Comparison of ENCODE assay signal across 8 mouse cellular contexts in the genomic region with DNA sequence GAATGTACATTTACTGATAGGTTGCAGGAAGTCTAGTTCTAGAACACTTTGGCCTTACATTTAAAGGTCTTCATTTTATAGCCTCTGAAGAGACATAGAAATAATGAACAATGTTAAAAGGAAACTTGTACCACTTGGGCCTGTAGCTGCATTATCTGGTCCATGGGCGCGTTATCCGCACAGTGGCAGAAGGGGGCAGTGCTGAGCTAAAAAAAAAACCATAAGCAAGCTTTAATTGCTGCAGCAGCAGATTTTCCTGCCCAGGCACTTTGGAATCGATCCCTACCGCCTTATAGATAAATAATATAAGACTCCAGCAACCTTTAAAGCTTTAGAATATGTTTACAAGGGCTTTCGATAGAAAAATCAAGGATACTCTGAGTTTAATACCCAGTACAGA.
DNase-seq lines count a peak whose midpoint lies in the region; TF ChIP-seq lines count a peak whose summit lies in the region.
"Had no signal": no experiment of that assay in that cellular context is flagged by ENCODE, and none has a peak within 500 bp of the region (broad histone marks: within the 10 kb centered on the region; RNA-seq: fewer than 3 reads in every experiment).

No protein-coding gene starts in this region.

- H3K9me3 ChIP-seq in ES-Bruce4 (replicated peaks; ENCODE audit: control insufficient read depth, insufficient read depth, low read length, poor library complexity, severe bottlenecking): no peaks in the 10 kb centered on the region
- H3K9me3 ChIP-seq: heart, embryonic 15.5 days had no signal

- TF ChIP-seq POLR2A in ES-Bruce4 (IDR thresholded peaks at IDR 0.05; ENCODE audit: insufficient read depth, low read length): no peak
- TF ChIP-seq POLR2A in cortical plate, adult 2 months (IDR thresholded peaks at IDR 0.05; ENCODE audit: extremely low read depth, insufficient read depth, low read length): no peak
- TF ChIP-seq POLR2A in small intestine, adult 2 months (IDR thresholded peaks at IDR 0.05; ENCODE audit: low read depth, low read length): no peak

- H3K9ac ChIP-seq in ES-Bruce4 (ENCODE audit: low read depth, poor library complexity, severe bottlenecking): no peak overlapping the region
- H3K9ac ChIP-seq: heart, embryonic 15.5 days had no signal

- intact Hi-C loops in left cerebral cortex, postnatal 36 days (cut with DNase I): loop anchor here (1.0 to 10.0 kb wide), 3 partner anchors 89 to 359 kb away; no protein-coding TSS in a partner anchor
- intact Hi-C loops in left cerebral cortex, postnatal 4 days (cut with DNase I): loop anchor here (5.0 to 10.0 kb wide), 2 partner anchors 91 to 359 kb away; a partner anchor contains a TSS

- peak; percentile 61 for TF ChIP-seq CTCF in ES-Bruce4 (IDR thresholded peaks at IDR 0.05; ENCODE audit: low read depth, low read length)
- TF ChIP-seq CTCF in cortical plate, adult 2 months (IDR thresholded peaks at IDR 0.05; ENCODE audit: extremely low read depth, insufficient read depth, low read length): peak; percentile 75
- peak; percentile 82; the same call in 1 of the 2 replicates for TF ChIP-seq CTCF in small intestine, adult 2 months (IDR thresholded peaks at IDR 0.05; ENCODE audit: extremely low read depth, insufficient read length, insufficient replicate concordance, low read depth, low read length)

- DNase-seq in left cerebral cortex, adult 18-20 months (ENCODE audit: low spot score in 2 of 2): peak; percentile 36 to 40
- no peak for DNase-seq in left cerebral cortex, postnatal 36 days (ENCODE audit: low spot score in 2 of 2)
- DNase-seq in ZHBTc4 (ENCODE audit: low read depth, low spot score): peak; percentile 51
- DNase-seq in left cerebral cortex, postnatal 4 days: peak; percentile 25

- H3K27ac ChIP-seq in ES-Bruce4 (ENCODE audit: insufficient read depth, low read length): no peak overlapping the region
- H3K27ac ChIP-seq in cortical plate, adult 2 months (ENCODE audit: insufficient read depth, low read length): no peak overlapping the region
- no peak overlapping the region for H3K27ac ChIP-seq in small intestine, adult 2 months (ENCODE audit: insufficient read depth, low read depth, low read length)
- H3K27ac ChIP-seq: heart, embryonic 15.5 days had no signal

- no peaks in the 10 kb centered on the region for H3K36me3 ChIP-seq in ES-Bruce4 (ENCODE audit: control insufficient read depth, insufficient read depth, low read length, poor library complexity, severe bottlenecking)
- H3K36me3 ChIP-seq in small intestine, adult 2 months (ENCODE audit: control insufficient read depth, insufficient read depth, low read length): peaks cover 14% of the 10 kb centered on the region
- H3K36me3 ChIP-seq: heart, embryonic 15.5 days had no signal

- H3K4me1 ChIP-seq in ES-Bruce4 (ENCODE audit: control insufficient read depth, insufficient read depth, low read length): no peaks in the 10 kb centered on the region
- peaks cover 4% of the 10 kb centered on the region for H3K4me1 ChIP-seq in cortical plate, adult 2 months (ENCODE audit: control insufficient read depth, insufficient read depth, low read length)
- H3K4me1 ChIP-seq in small intestine, adult 2 months (ENCODE audit: control insufficient read depth, insufficient read depth, insufficient read length, low read length): peaks cover 5% of the 10 kb centered on the region; the same call in 1 of the 2 replicates
- H3K4me1 ChIP-seq: heart, embryonic 15.5 days had no signal

- no peak overlapping the region for H3K4me3 ChIP-seq in ES-Bruce4 (ENCODE audit: low read depth, low read length)
- H3K4me3 ChIP-seq in cortical plate, adult 2 months (ENCODE audit: insufficient read depth, low read length): no peak overlapping the region
- no peak overlapping the region for H3K4me3 ChIP-seq in small intestine, adult 2 months (ENCODE audit: low read depth, low read length)
- H3K4me3 ChIP-seq: heart, embryonic 15.5 days had no signal

- WGBS in small intestine, adult 2 months: 9% methylated on average over 6 of the region's 6 CpGs

- no peaks in the 10 kb centered on the region for H3K27me3 ChIP-seq in ES-Bruce4 (ENCODE audit: control insufficient read depth, insufficient read depth, low read length, poor library complexity, severe bottlenecking)
- H3K27me3 ChIP-seq in small intestine, adult 2 months (ENCODE audit: control insufficient read depth, insufficient read depth, low read length): no peaks in the 10 kb centered on the region
- H3K27me3 ChIP-seq: heart, embryonic 15.5 days had no signal

- TF ChIP-seq EP300 in ES-Bruce4 (IDR thresholded peaks at IDR 0.05; ENCODE audit: insufficient read depth, low read depth, low read length): no peak

Comparison
In these comparisons a context has a peak if more than half of its experiments do, and no peak if none do; other contexts are left out.
1. DNase-seq: peak in left cerebral cortex, adult 18-20 months (2 of 2), ZHBTc4 (single experiment) and left cerebral cortex, postnatal 4 days (single experiment); none in left cerebral cortex, postnatal 36 days (0 of 2).
2. Peak in every context shown above with its lines, with median percentiles within 50 percentile points of each other: CTCF ChIP-seq.